Mouse (Mus musculus) brain, embryonic 14.5 days (tissue): ENCODE data around the gene Yars.

ENCODE experiments used
- CTCF ChIP-seq: fragments of 200-500 bp; IDR thresholded peaks from 2 replicates; pipeline ENCODE4 v1.5.1; 2012; ENCODE audit warnings: inconsistent platforms, mild to moderate bottlenecking, moderate library complexity, borderline replicate concordance; ENCODE audit not compliant: insufficient read depth, insufficient read length; ENCODE audit errors: extremely low read depth
- POLR2A ChIP-seq: fragments of 200-500 bp; IDR thresholded peaks from 2 replicates; pipeline ENCODE4 v1.6.1; 2012; ENCODE audit warnings: mild to moderate bottlenecking, inconsistent platforms, borderline replicate concordance; ENCODE audit not compliant: poor library complexity, insufficient read depth, insufficient read length, severe bottlenecking; ENCODE audit errors: extremely low read depth

GRCm38 (mm10) chr4:129223421-129224281 lies 34.1 kb downstream of the Yars start:
- TF ChIP-seq POLR2A (no peak), CTCF (no peak)
